Mouse (Mus musculus): ENCODE data around the gene St6galnac5. TPM values are rescaled to one million over a fixed set of nuclear protein-coding genes. Genes with fewer than 3 reads are reported as not detected.

The St6galnac5 gene
- polyA plus RNA-seq, 1 experiment, result not detected

DNA sequence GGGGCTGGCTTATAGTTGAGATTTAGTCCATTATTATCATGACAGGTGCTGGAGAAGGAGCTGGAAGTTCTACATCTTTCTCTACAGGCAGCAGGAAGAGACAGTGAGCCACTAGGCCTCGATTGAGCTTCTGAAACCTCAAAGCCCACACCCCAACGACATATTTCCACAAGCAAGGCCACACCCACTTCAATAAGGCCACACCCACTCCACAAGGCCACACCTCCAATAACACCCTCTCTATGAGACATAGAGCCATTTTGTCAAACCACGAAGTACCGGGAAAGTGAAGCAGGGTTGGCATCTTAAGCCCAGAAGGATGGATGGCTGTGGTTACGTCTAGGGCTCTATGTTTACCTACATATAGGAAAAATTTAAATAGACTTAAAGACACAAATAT is 84.8 kb downstream of the St6galnac5 start:
- Histone ChIP-seq H3ac (ENCODE audit: control insufficient read depth, insufficient read length) (no peak overlapping the region), H3K36me3 (ENCODE audit: control insufficient read depth, insufficient read depth) (no peaks in the 10 kb centered on the region), H3K4me2 (ENCODE audit: low read depth) (no peak overlapping the region), H3K79me2 (ENCODE audit: control insufficient read depth, insufficient read depth) (no peaks in the 10 kb centered on the region), H3K27me3 (ENCODE audit: control insufficient read depth, insufficient read depth, insufficient read length) (no peaks in the 10 kb centered on the region), H3K4me3 (no peak overlapping the region)
- TF ChIP-seq USF1 (IDR thresholded peaks at IDR 0.05; ENCODE audit: low read depth) (no peak), CEBPB (IDR thresholded peaks at IDR 0.05; ENCODE audit: insufficient read depth, poor library complexity, severe bottlenecking) (no peak), E2F4 (IDR thresholded peaks at IDR 0.05; ENCODE audit: insufficient read depth) (no peak), POLR2AphosphoS2 (IDR thresholded peaks at IDR 0.05; ENCODE audit: insufficient read length, low read depth) (no peak), REST (IDR thresholded peaks at IDR 0.05; ENCODE audit: insufficient read depth, insufficient read length) (no peak), MYOG (IDR thresholded peaks at IDR 0.05; ENCODE audit: control insufficient read depth in 1 of 3, insufficient read depth in 1 of 3, insufficient read length in 2 of 3, low read depth in 2 of 3) (no peak), SRF (IDR thresholded peaks at IDR 0.05; ENCODE audit: control insufficient read depth, insufficient read length, low read depth) (no peak), MYOD1 (IDR thresholded peaks at IDR 0.05; ENCODE audit: control insufficient read depth in 1 of 3, insufficient read length in 2 of 3, low read depth in 2 of 3) (no peak), POLR2A (IDR thresholded peaks at IDR 0.05; ENCODE audit: insufficient read length, low read depth) (no peak), TCF3 (IDR thresholded peaks at IDR 0.05; ENCODE audit: insufficient read length, low read depth) (no peak)

DNA sequence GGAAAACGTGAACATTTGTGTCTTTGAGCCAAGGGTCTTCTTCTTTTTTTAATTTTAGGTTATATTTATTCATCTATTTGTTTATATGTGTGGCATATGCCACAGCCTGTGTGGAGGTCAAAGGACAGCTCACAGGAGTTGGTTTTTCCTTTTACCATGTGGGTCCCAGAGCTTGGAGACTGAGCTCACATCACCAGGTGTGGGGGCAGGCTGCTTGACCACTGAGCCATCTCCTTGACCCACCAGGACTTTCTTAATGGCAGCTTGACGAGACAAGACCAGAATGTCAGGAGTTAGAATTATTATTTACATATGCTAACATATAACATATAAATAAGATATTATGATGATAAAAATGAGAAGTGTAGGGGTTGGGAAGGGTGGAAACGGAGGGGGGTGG is 85.9 kb downstream of the St6galnac5 start:
- Histone ChIP-seq H3K4me2 (ENCODE audit: low read depth) (no peak overlapping the region), H3ac (ENCODE audit: control insufficient read depth, insufficient read length) (no peak overlapping the region), H3K36me3 (ENCODE audit: control insufficient read depth, insufficient read depth) (no peaks in the 10 kb centered on the region), H3K27me3 (ENCODE audit: control insufficient read depth, insufficient read depth, insufficient read length) (no peaks in the 10 kb centered on the region), H3K79me2 (ENCODE audit: control insufficient read depth, insufficient read depth) (no peaks in the 10 kb centered on the region), H3K4me3 (no peak overlapping the region)
- TF ChIP-seq MYOD1 (IDR thresholded peaks at IDR 0.05; ENCODE audit: control insufficient read depth in 1 of 3, insufficient read length in 2 of 3, low read depth in 2 of 3) (no peak), MAX (IDR thresholded peaks at IDR 0.05; ENCODE audit: low read depth) (no peak), REST (IDR thresholded peaks at IDR 0.05; ENCODE audit: insufficient read depth, insufficient read length) (no peak), CEBPB (IDR thresholded peaks at IDR 0.05; ENCODE audit: insufficient read depth, poor library complexity, severe bottlenecking) (no peak), POLR2A (IDR thresholded peaks at IDR 0.05; ENCODE audit: insufficient read length, low read depth) (no peak)

DNA sequence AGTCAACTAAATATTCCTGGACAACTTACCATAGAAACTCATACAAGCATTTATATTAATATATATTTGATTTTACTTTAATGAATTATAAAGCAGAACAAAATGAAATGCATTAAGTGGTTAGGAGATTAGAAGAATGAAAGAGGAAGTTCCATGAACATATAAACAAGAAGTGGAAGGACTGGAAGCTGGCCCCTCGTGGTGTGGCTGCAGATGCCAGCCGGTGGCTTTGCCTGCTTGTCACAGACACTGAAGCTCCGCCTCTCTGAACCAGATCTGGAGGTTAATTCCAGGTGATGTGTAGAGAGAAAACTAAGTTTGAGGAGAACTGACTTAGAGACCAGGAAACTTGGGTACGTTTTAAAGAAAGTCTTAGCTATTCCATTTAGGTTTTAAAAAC is 87.1 kb downstream of the St6galnac5 start:
- Histone ChIP-seq H3K36me3 (ENCODE audit: control insufficient read depth, insufficient read depth) (no peaks in the 10 kb centered on the region), H3K79me2 (ENCODE audit: control insufficient read depth, insufficient read depth) (no peaks in the 10 kb centered on the region), H3ac (ENCODE audit: control insufficient read depth, insufficient read length) (no peak overlapping the region), H3K4me2 (ENCODE audit: low read depth) (no peak overlapping the region), H3K27me3 (ENCODE audit: control insufficient read depth, insufficient read depth, insufficient read length) (no peaks in the 10 kb centered on the region), H3K4me3 (no peak overlapping the region)
- TF ChIP-seq MYOD1 (IDR thresholded peaks at IDR 0.05; ENCODE audit: control insufficient read depth in 1 of 3, insufficient read length in 2 of 3, low read depth in 2 of 3) (no peak), TCF12 (IDR thresholded peaks at IDR 0.05; ENCODE audit: insufficient read depth, poor library complexity, severe bottlenecking) (no peak), CEBPB (IDR thresholded peaks at IDR 0.05; ENCODE audit: insufficient read depth, poor library complexity, severe bottlenecking) (no peak), MAX (IDR thresholded peaks at IDR 0.05; ENCODE audit: low read depth) (no peak), E2F4 (IDR thresholded peaks at IDR 0.05; ENCODE audit: insufficient read depth) (no peak), MYOG (IDR thresholded peaks at IDR 0.05; ENCODE audit: control insufficient read depth in 1 of 3, insufficient read depth in 1 of 3, insufficient read length in 2 of 3, low read depth in 2 of 3) (no peak), POLR2A (IDR thresholded peaks at IDR 0.05; ENCODE audit: insufficient read length, low read depth) (no peak), USF1 (IDR thresholded peaks at IDR 0.05; ENCODE audit: low read depth) (no peak), REST (IDR thresholded peaks at IDR 0.05; ENCODE audit: insufficient read depth, insufficient read length) (no peak), SRF (IDR thresholded peaks at IDR 0.05; ENCODE audit: control insufficient read depth, insufficient read length, low read depth) (no peak), TCF3 (IDR thresholded peaks at IDR 0.05; ENCODE audit: insufficient read length, low read depth) (no peak), POLR2AphosphoS2 (IDR thresholded peaks at IDR 0.05; ENCODE audit: insufficient read length, low read depth) (no peak)

DNA sequence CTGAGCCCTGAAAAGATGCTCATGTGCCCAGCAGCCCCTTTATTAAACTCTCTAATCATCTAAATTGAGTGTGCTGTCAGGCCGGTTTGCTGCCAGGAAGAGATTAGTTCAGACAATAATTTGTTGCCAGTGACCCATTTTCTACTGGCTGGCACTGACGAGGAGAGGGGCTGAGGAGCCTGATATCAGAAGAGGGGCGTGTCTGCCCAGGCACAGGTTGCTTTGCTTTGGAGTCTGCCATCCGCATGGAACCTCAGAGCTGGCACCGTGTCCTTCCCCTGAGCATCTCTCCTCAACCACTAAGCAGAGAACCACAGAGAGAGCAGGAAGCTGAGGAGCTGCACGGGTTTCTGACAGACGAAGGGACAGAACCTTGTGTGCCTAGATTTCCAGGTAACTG is 93.9 kb downstream of the St6galnac5 start:
- no peaks in the 10 kb centered on the region for H3K79me2 ChIP-seq (ENCODE audit: control insufficient read depth, insufficient read depth)
- TF ChIP-seq REST (IDR thresholded peaks at IDR 0.05; ENCODE audit: insufficient read depth, insufficient read length) (no peak), USF1 (IDR thresholded peaks at IDR 0.05; ENCODE audit: low read depth) (no peak), SRF (IDR thresholded peaks at IDR 0.05; ENCODE audit: control insufficient read depth, insufficient read length, low read depth) (no peak), MYOG (IDR thresholded peaks at IDR 0.05; ENCODE audit: control insufficient read depth in 1 of 3, insufficient read depth in 1 of 3, insufficient read length in 2 of 3, low read depth in 2 of 3) (no peak), E2F4 (IDR thresholded peaks at IDR 0.05; ENCODE audit: insufficient read depth) (no peak), POLR2A (IDR thresholded peaks at IDR 0.05; ENCODE audit: insufficient read length, low read depth) (no peak), TCF12 (IDR thresholded peaks at IDR 0.05; ENCODE audit: insufficient read depth, poor library complexity, severe bottlenecking) (no peak), MAX (IDR thresholded peaks at IDR 0.05; ENCODE audit: low read depth) (no peak), CEBPB (IDR thresholded peaks at IDR 0.05; ENCODE audit: insufficient read depth, poor library complexity, severe bottlenecking) (no peak), TCF3 (IDR thresholded peaks at IDR 0.05; ENCODE audit: insufficient read length, low read depth) (no peak), MYOD1 (IDR thresholded peaks at IDR 0.05; ENCODE audit: control insufficient read depth in 1 of 3, insufficient read length in 2 of 3, low read depth in 2 of 3) (no peak), POLR2AphosphoS2 (IDR thresholded peaks at IDR 0.05; ENCODE audit: insufficient read length, low read depth) (no peak)

DNA sequence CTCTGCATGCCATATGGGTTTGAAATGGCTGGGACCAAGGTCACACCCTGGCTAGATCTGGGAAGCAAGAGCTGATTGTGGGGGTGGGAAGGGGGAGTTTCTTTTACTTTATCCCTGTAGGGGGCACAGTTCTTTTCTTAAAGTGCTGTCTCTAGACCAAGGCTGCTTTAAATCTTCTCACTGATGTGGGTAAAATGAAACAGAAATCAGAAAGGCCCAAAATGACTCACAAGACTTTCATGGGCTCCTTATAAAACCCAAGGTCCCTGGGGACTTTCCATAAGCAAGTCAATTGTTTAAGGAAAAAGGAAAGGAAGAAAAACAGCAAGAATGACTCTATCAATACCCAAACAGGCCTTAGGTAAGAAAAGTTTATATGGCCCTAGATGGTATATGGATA is 95.3 kb downstream of the St6galnac5 start:
- Histone ChIP-seq H3K79me2 (ENCODE audit: control insufficient read depth, insufficient read depth) (no peaks in the 10 kb centered on the region), H3K4me2 (ENCODE audit: low read depth) (no peak overlapping the region), H3K4me3 (no peak overlapping the region), H3K36me3 (ENCODE audit: control insufficient read depth, insufficient read depth) (no peaks in the 10 kb centered on the region), H3K27me3 (ENCODE audit: control insufficient read depth, insufficient read depth, insufficient read length) (no peaks in the 10 kb centered on the region), H3ac (ENCODE audit: control insufficient read depth, insufficient read length) (no peak overlapping the region)
- TF ChIP-seq SRF (IDR thresholded peaks at IDR 0.05; ENCODE audit: control insufficient read depth, insufficient read length, low read depth), result no peak
- no peak for TF ChIP-seq MYOD1 (IDR thresholded peaks at IDR 0.05; ENCODE audit: control insufficient read depth in 1 of 3, insufficient read length in 2 of 3, low read depth in 2 of 3)
- TF ChIP-seq TCF12 (IDR thresholded peaks at IDR 0.05; ENCODE audit: insufficient read depth, poor library complexity, severe bottlenecking), result no peak
- no peak for TF ChIP-seq CEBPB (IDR thresholded peaks at IDR 0.05; ENCODE audit: insufficient read depth, poor library complexity, severe bottlenecking)
- TF ChIP-seq POLR2AphosphoS2 (IDR thresholded peaks at IDR 0.05; ENCODE audit: insufficient read length, low read depth), result no peak
- no peak for TF ChIP-seq REST (IDR thresholded peaks at IDR 0.05; ENCODE audit: insufficient read depth, insufficient read length)
- no peak for TF ChIP-seq E2F4 (IDR thresholded peaks at IDR 0.05; ENCODE audit: insufficient read depth)
- TF ChIP-seq POLR2A (IDR thresholded peaks at IDR 0.05; ENCODE audit: insufficient read length, low read depth), result no peak
- no peak for TF ChIP-seq TCF3 (IDR thresholded peaks at IDR 0.05; ENCODE audit: insufficient read length, low read depth)
- TF ChIP-seq MAX (IDR thresholded peaks at IDR 0.05; ENCODE audit: low read depth), result no peak
- no peak for TF ChIP-seq MYOG (IDR thresholded peaks at IDR 0.05; ENCODE audit: control insufficient read depth in 1 of 3, insufficient read depth in 1 of 3, insufficient read length in 2 of 3, low read depth in 2 of 3)
- TF ChIP-seq USF1 (IDR thresholded peaks at IDR 0.05; ENCODE audit: low read depth), result no peak

More for the DNA sequence above, 93.9 kb downstream of the St6galnac5 start:
- H3ac ChIP-seq (ENCODE audit: control insufficient read depth, insufficient read length), result no peak overlapping the region
- H3K36me3 ChIP-seq (ENCODE audit: control insufficient read depth, insufficient read depth), result no peaks in the 10 kb centered on the region
- H3K4me3 ChIP-seq, result no peak overlapping the region
- no peak overlapping the region for H3K4me2 ChIP-seq (ENCODE audit: low read depth)
- no peaks in the 10 kb centered on the region for H3K27me3 ChIP-seq (ENCODE audit: control insufficient read depth, insufficient read depth, insufficient read length)

Measured in myocyte (in vitro differentiated cells).